Mouse (Mus musculus) brain, embryonic 14.5 days (tissue): Measurements from ENCODE around the gene Bmf.

Experiments
- CTCF ChIP-seq: fragments of 200-500 bp; IDR thresholded peaks from 2 replicates; pipeline ENCODE4 v1.5.1; 2012; ENCODE audit warnings: inconsistent platforms, mild to moderate bottlenecking, moderate library complexity, borderline replicate concordance; ENCODE audit not compliant: insufficient read depth, insufficient read length; ENCODE audit errors: extremely low read depth
- POLR2A ChIP-seq: fragments of 200-500 bp; IDR thresholded peaks from 2 replicates; pipeline ENCODE4 v1.6.1; 2012; ENCODE audit warnings: mild to moderate bottlenecking, inconsistent platforms, borderline replicate concordance; ENCODE audit not compliant: poor library complexity, insufficient read depth, insufficient read length, severe bottlenecking; ENCODE audit errors: extremely low read depth

DNA sequence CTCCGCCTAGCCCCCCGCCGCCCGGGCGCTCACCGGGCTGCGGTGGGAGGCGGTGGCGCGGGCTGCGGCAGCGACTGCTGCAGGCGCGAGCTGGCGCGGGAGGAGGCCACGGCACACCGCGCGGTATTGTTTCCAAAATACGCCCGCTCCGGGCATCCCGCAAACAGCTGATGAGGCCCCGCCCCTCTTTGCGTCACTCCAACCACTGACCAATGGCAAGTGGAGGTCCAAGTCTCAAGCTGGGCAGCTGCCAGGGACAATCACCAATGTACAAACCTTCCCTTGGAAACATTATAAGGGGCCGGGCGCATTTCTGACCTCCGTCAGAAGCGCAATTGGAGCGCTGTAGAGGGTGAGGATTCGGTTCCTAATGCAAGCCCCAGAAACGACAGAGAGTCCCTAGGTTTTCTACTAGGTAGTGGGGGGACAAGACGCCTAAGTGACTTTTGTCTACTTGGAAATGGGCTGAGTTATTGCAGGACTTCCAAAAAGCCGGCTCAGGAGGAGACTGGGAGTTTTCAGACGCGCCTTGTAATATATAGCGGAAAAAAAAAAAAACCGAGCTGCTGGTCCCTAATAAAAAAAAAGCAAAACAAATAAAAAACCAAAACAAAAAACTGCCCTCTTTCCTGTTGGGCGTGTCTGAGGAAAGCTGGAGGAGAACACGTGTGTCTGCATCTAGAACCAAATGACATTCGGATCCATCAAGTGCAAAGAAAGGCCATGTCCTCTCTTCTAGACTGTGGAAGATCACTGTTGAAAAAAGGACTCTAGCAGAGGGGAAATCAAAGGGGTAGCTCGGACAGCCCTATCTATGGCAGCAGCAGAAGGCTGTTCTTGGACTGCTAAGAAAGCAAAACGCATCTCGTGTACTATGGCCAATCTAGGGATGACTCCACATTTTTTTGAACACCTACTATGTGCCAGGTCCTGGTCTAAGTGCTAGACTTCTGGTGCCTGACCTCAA lies at the start of gene Bmf:
- TF ChIP-seq CTCF = no peak
- peak; percentile 52 for TF ChIP-seq POLR2A
